Mouse (Mus musculus) urinary bladder, postnatal 36 days (tissue): ENCODE measurements around the gene Ntsr1.

Experiments
- DNase-seq, 2 experiments: peaks; one replicate each; pipeline ENCODE4 v3.0.0; 2022; ENCODE audit warnings: low spot score in 2 of 2, mixed read lengths in 1 of 2

Ntsr1 gene

GRCm38 (mm10) chr2:180508455-180509115 lies 8.8 kb downstream of the Ntsr1 start:
- DNase-seq, result no peak

DNA sequence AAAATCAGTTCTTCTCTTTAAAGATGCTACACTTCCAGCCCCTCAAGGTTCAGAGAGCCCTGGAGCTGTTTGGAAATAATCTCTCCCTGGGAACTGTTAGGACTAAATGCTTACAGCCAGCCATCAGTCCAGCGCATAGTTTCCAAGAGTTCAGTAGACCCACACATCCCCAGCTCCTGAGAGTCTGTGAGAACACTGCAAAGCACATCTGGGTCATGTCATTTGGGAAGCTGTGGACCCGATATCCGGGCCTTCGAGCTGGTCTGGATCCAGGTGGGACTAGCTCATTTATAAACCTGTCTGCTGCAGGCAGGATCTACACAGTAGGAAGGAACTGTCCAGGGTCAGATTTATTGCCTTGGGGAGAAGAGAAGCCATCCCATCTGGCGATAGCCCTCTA lies 11.1 kb downstream of the Ntsr1 start:
- no peak for DNase-seq

- DNase-seq, result no peak
Observed at GRCm38 (mm10) chr2:180511875-180512661, 12.3 kb downstream of the Ntsr1 start.

DNA sequence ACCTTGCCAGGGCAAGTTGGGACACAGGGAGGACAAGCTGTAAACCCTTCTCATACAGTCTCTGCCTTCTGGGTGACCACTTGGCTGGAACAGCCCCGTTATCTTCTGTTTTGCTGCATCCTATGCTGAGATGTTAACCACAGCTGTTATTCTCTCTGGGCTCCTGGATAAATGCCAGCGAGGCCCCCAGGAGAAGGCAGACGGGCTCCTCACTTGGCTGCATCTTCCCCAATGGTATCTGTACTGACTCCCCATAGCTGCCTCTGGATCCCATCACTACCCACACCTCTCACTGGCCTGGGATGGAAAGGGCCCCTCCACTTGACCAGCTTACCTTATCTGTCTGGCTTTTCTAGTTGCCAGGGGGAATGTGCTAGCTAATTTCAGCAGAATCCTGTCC lies 13.2 kb downstream of the Ntsr1 start:
- no peak for DNase-seq

- no peak for DNase-seq
Observed at GRCm38 (mm10) chr2:180513835-180514234, 14.1 kb downstream of the Ntsr1 start.

- no peak for DNase-seq
Observed at GRCm38 (mm10) chr2:180521437-180522221, 21.9 kb downstream of the Ntsr1 start.

GRCm38 (mm10) chr2:180522825-180523224 lies 23.0 kb downstream of the Ntsr1 start:
- DNase-seq, result no peak

GRCm38 (mm10) chr2:180527447-180527846 lies 27.7 kb downstream of the Ntsr1 start:
- no peak for DNase-seq

DNA sequence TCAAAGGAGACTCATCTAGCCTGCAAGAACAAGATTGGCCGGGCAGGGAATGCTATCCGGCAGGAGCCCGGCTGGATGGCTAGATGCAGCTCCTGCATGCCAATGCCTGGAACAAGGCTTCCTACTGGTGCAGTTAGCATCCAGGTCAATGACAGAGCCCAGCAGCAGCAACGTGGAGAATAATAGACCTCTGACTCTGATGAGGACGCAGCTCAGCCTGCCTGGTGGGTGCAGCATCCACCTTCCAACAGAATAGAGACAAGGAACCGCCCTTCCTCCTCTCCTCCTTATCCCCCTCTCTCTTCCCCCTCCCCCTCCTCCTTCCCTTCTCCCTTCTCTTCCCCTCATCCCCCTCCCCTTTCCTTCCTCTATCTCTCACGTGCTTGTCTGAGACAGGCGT lies 28.1 kb downstream of the Ntsr1 start:
- no peak for DNase-seq

- no peak for DNase-seq
Observed at GRCm38 (mm10) chr2:180530130-180530529, 30.4 kb downstream of the Ntsr1 start.

DNA sequence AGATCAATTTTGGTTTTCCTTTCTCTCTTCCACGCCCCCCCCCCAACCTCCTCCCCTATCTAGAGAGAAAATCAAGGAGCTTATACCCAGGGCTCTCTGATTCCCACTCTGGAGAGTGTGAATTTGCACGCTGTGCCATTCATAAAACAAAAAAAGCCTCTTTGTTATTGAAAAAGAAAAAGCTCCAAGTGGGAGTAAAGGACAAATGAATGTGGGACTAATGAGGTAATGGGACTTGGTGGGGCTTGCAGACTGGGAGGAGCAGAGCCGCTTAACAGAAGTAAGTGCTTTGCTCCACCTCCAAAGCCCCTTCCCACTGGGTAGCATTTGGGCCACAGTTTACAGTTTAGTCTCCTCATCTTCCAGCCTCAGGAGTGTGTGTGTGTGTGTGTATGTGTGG lies 30.8 kb downstream of the Ntsr1 start:
- DNase-seq, result no peak

DNA sequence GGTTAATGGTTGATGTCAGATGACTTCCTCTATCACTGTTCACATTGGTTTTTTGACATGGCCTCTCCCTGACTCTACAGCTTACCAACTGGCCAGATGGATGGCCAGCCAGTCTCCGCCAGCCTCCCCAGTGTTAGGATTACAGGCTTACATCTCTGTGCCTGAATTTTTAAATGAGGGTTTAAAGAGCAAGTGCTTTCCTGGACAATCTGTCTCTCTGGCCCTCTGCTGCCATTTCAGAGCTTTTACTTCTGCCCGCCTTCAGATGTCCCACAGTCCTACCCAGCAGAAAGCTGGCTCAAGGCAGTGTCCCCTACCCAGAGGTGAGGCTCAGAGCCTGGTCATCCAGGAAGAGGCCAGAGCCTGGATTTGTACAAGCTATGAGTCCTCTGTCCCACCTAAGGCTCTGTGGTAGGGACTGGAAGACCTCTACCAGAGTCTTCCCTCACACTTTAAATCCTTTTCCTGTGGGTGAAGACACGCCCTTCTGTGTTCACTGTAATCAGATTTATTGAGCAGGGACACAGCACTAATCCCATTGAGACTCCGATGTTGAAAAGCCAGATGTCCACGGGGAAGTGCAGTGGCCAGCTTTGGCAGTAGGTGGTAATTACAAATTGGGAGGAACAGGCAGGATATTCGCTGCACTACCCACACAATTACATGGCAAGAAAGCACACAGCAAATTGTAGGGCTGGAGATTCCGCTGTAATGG lies 32.1 kb downstream of the Ntsr1 start:
- no peak for DNase-seq

DNA sequence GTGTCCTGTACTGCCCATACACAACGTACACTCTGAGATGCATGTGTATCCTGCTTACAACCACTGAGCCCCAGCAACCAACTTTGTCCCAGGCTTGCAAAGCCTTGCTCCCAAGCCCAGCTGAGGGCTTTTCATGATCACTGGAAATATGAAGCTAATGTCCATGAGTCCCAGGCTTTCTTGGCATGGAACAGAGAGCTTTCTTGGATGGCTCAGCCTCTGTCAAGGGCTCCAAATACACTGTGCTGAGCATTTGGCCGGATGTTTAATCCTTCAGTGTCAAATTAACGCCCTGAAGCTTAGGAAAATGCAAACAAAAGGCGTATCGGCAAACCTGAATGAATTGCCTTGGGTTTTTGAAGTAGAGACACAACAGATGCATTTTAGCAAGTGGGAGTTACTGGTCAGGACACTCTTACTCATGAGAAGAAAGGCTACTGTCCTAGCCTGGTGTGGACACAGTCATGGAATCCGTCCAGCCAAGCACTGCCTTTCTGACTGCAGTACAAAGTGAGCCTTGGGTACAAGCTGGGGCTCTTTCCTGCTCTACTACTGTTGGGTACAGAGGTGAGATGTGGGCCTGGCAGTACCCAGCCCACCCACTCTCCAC lies 32.7 kb downstream of the Ntsr1 start:
- DNase-seq, result no peak

GRCm38 (mm10) chr2:180533237-180533636 lies 33.5 kb downstream of the Ntsr1 start:
- DNase-seq, result no peak

GRCm38 (mm10) chr2:180543675-180544074 lies 43.9 kb downstream of the Ntsr1 start:
- DNase-seq, result no peak

GRCm38 (mm10) chr2:180545046-180545445 lies 45.3 kb downstream of the Ntsr1 start:
- DNase-seq, result no peak

GRCm38 (mm10) chr2:180547384-180548106 lies 47.8 kb downstream of the Ntsr1 start:
- DNase-seq, result no peak

GRCm38 (mm10) chr2:180552340-180552739 lies 52.6 kb downstream of the Ntsr1 start:
- DNase-seq, result no peak

- DNase-seq, result no peak
Observed at GRCm38 (mm10) chr2:180555219-180555618, 55.4 kb downstream of the Ntsr1 start.

- no peak for DNase-seq
Observed at GRCm38 (mm10) chr2:180556470-180556869, 56.7 kb downstream of the Ntsr1 start.

GRCm38 (mm10) chr2:180560245-180560644 lies 60.5 kb downstream of the Ntsr1 start:
- DNase-seq, result no peak
